Mouse (Mus musculus) stomach, embryonic 16.5 days (tissue): ENCODE results near the gene Tagap1. TPM values are rescaled to one million over a fixed set of nuclear protein-coding genes. Genes with fewer than 3 reads are reported as not detected.
"Not testable (repeated sequence)": the region's sequence is repeated elsewhere in the genome, so short reads cannot be mapped to it uniquely, and the experiment has no call there.

ENCODE experiments used
- ATAC-seq: fragments of 200-750 bp; cut with Nextera tagmentation; 2 replicates; pipeline ENCODE4 v1.8.0; 2017; ENCODE audit warnings: moderate number of reproducible peaks, moderate TSS enrichment; ENCODE audit not compliant: insufficient read depth, low FRiP score
- H3K27ac ChIP-seq: fragments of 300-500 bp; sonication (generic); 2 replicates; pipeline ENCODE4 v1.5.1; 2014; ENCODE audit warnings: low read length
- H3K27me3 ChIP-seq: fragments of 300-500 bp; sonication (generic); 2 replicates; pipeline ENCODE4 v1.6.1; 2014; ENCODE audit warnings: low read length, control low read depth, mixed read lengths; ENCODE audit not compliant: control insufficient read depth, insufficient read depth
- H3K36me3 ChIP-seq: fragments of 300-500 bp; sonication (generic); 2 replicates; pipeline ENCODE4 v1.6.1; 2014; ENCODE audit warnings: low read length; ENCODE audit not compliant: control insufficient read depth, insufficient read depth
- H3K4me1 ChIP-seq: fragments of 300-500 bp; sonication (generic); 2 replicates; pipeline ENCODE4 v1.6.1; 2014; ENCODE audit warnings: low read length, control low read depth, mixed read lengths; ENCODE audit not compliant: control insufficient read depth, insufficient read depth
- H3K4me2 ChIP-seq: fragments of 300-500 bp; sonication (generic); 2 replicates; pipeline ENCODE4 v1.6.1; 2014; ENCODE audit warnings: low read depth, low read length, mixed read lengths
- H3K4me3 ChIP-seq: fragments of 300-500 bp; sonication (generic); replicated peaks from 2 replicates; pipeline ENCODE4 v1.5.1; 2014; ENCODE audit warnings: mild to moderate bottlenecking, low read length
- H3K9ac ChIP-seq: fragments of 300-500 bp; sonication (generic); 2 replicates; pipeline ENCODE4 v1.6.1; 2014; ENCODE audit warnings: low read length
- H3K9me3 ChIP-seq: fragments of 300-500 bp; sonication (generic); replicated peaks from 2 replicates; pipeline ENCODE4 v1.6.1; 2016; ENCODE audit warnings: low read length, control low read depth; ENCODE audit not compliant: control insufficient read depth
- WGBS: fragments of 180-500 bp; shearing (Covaris S2); extraction: QIAGEN DNeasy Blood & Tissue Kit; methylation state at CpG from one replicate; pipeline ENCODE4 v1.1.7; 2014; 5-methylcytosine and 5-hydroxymethylcytosine counted together
- polyA plus RNA-seq: library from polyadenylated mRNA; unstranded; fragments of >200 nt; fragmentation: Nextera tagmentation; extraction: Ambion mirVana; gene quantifications from 2 replicates; pipeline ENCODE4 v1.2.1, GENCODE M21; 2015

Gene Tagap1
- polyA plus RNA-seq, 1 experiment from 2014 or later: 37.6 TPM

GRCm38 (mm10) chr17:6995504-6995903, 34.5 kb upstream of the Tagap1 start:
- ATAC-seq, H3K4me3 ChIP-seq, H3K27me3 ChIP-seq, H3K4me1 ChIP-seq, H3K27ac ChIP-seq, H3K9ac ChIP-seq, H3K9me3 ChIP-seq, H3K4me2 ChIP-seq, H3K36me3 ChIP-seq: not testable (repeated sequence)
- no CpG with 5 or more reads among the region's 6 CpGs for WGBS

GRCm38 (mm10) chr17:6986118-6986517, 25.2 kb upstream of the Tagap1 start:
- not testable (repeated sequence) for H3K4me1 ChIP-seq, H3K27me3 ChIP-seq, H3K27ac ChIP-seq, H3K4me2 ChIP-seq, H3K36me3 ChIP-seq, H3K9ac ChIP-seq, H3K4me3 ChIP-seq, ATAC-seq, H3K9me3 ChIP-seq
- WGBS: 95% methylated on average over 1 of the region's 1 CpGs

GRCm38 (mm10) chr17:6980144-6980543, 19.2 kb upstream of the Tagap1 start:
- not testable (repeated sequence) for H3K9me3 ChIP-seq, ATAC-seq, H3K27me3 ChIP-seq, H3K36me3 ChIP-seq, H3K27ac ChIP-seq, H3K4me1 ChIP-seq, H3K9ac ChIP-seq, H3K4me3 ChIP-seq, H3K4me2 ChIP-seq
- 97% methylated on average over 5 of the region's 8 CpGs for WGBS

GRCm38 (mm10) chr17:6979380-6979779, 18.4 kb upstream of the Tagap1 start:
- H3K9ac ChIP-seq: peak overlapping the region; percentile 72
- 0 out of 2 replicates have a peak, but pooled peaks have one; percentile 1 for ATAC-seq

GRCm38 (mm10) chr17:6978287-6979248, 17.6 kb upstream of the Tagap1 start, which contains the start of gene Gm49721:
Gm49721 (plus strand) TSS chr17:6978904.
- not testable (repeated sequence) for H3K36me3 ChIP-seq, H3K4me1 ChIP-seq, H3K27me3 ChIP-seq, H3K9me3 ChIP-seq, H3K27ac ChIP-seq
- Histone ChIP-seq H3K4me3 (peak within 1 kb of the TSS; percentile 57), H3K4me2 (peak within 1 kb of the TSS; percentile 48), H3K9ac (peak within 1 kb of the TSS; percentile 72)
- ATAC-seq: peak; percentile 99
- 1% methylated on average over 30 of the region's 68 CpGs for WGBS

More at GRCm38 (mm10) chr17:6979380-6979779, 18.4 kb upstream of the Tagap1 start:
- peak overlapping the region; percentile 57 for H3K4me3 ChIP-seq
- not testable (repeated sequence) for H3K27me3 ChIP-seq, H3K27ac ChIP-seq, H3K36me3 ChIP-seq, H3K4me1 ChIP-seq, H3K9me3 ChIP-seq
- 17% methylated on average over 5 of the region's 5 CpGs for WGBS
- H3K4me2 ChIP-seq: peak overlapping the region; percentile 48

GRCm38 (mm10) chr17:6974985-6975384, 14.0 kb upstream of the Tagap1 start:
- H3K4me2 ChIP-seq, H3K27me3 ChIP-seq, H3K9ac ChIP-seq, H3K27ac ChIP-seq, H3K9me3 ChIP-seq, H3K4me1 ChIP-seq, ATAC-seq, H3K4me3 ChIP-seq, H3K36me3 ChIP-seq: not testable (repeated sequence)
- WGBS: 67% methylated on average over 3 of the region's 3 CpGs

- H3K27ac ChIP-seq, H3K9me3 ChIP-seq, H3K9ac ChIP-seq, H3K4me1 ChIP-seq, H3K27me3 ChIP-seq, H3K4me3 ChIP-seq, ATAC-seq, H3K4me2 ChIP-seq, H3K36me3 ChIP-seq: not testable (repeated sequence)
- WGBS: 62% methylated on average over 4 of the region's 4 CpGs
These were observed 12.0 kb upstream of the Tagap1 start for GRCm38 (mm10) chr17:6972836-6973396.

- H3K36me3 ChIP-seq, H3K4me2 ChIP-seq, H3K4me1 ChIP-seq, H3K4me3 ChIP-seq, H3K27me3 ChIP-seq, H3K9ac ChIP-seq, H3K27ac ChIP-seq, H3K9me3 ChIP-seq, ATAC-seq: not testable (repeated sequence)
- WGBS: 84% methylated on average over 8 of the region's 8 CpGs
These were observed 10.3 kb upstream of the Tagap1 start for GRCm38 (mm10) chr17:6971238-6971637.

GRCm38 (mm10) chr17:6970334-6970733, 9.4 kb upstream of the Tagap1 start, which contains the start of gene Rnaset2b:
Rnaset2b (plus strand) TSS chr17:6970634.
- H3K9me3 ChIP-seq, H3K36me3 ChIP-seq, H3K27ac ChIP-seq, H3K4me2 ChIP-seq, H3K4me3 ChIP-seq, H3K9ac ChIP-seq, ATAC-seq, H3K4me1 ChIP-seq, H3K27me3 ChIP-seq: not testable (repeated sequence)
- no CpG with 5 or more reads among the region's 8 CpGs for WGBS
